Mouse (Mus musculus) stomach, postnatal 0 days (tissue): ENCODE measurements around the gene Src.

Experiments used
- CTCF ChIP-seq: IDR thresholded peaks from 2 replicates; pipeline ENCODE4 v1.5.1; 2016; ENCODE audit warnings: antibody characterized with exemption, low read depth, mild to moderate bottlenecking, moderate library complexity
- EP300 ChIP-seq: optimal IDR thresholded peaks from 2 replicates; pipeline ENCODE3; 2016; ENCODE audit warnings: antibody characterized with exemption

DNA sequence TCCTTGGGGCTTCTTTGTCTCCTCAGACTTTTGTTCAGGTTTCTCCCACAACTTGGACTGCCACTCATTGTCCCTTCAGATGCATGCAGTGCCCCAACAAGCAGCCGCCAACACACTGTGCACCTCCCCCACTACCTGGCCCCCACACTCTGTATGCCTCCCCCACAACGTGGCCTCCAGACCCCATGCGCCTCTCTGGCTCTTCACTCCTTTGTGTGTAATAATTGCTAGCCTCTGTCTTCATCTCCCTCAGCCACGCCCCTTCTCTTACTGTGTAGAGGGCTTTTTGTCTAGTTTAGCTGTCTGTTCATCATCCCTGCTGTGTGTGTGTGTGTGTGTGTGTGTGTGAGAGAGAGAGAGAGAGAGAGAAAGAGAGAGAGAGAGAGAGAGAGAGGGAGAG, 80.3 kb downstream of the Src start:
- TF ChIP-seq CTCF (no peak), EP300 (no peak)
